Mouse (Mus musculus) heart, postnatal 0 days (tissue): ENCODE results near the gene Ppp4r3b. TPM values are rescaled to one million over a fixed set of nuclear protein-coding genes. Genes with fewer than 3 reads are reported as not detected.

Experiments used
- ATAC-seq: fragments of 200-750 bp; cut with Nextera tagmentation; 2 replicates; pipeline ENCODE4 v1.8.0; 2017; ENCODE audit warnings: low read depth, moderate number of reproducible peaks, moderate library complexity; ENCODE audit not compliant: insufficient read depth
- DNase-seq: peaks from one replicate; pipeline ENCODE4 v3.0.0-alpha.2; 2016; ENCODE audit warnings: low spot score
- H3K27ac ChIP-seq: fragments of 300-500 bp; sonication (generic); 2 replicates; pipeline ENCODE4 v1.5.1; 2014; ENCODE audit warnings: low read depth, mild to moderate bottlenecking
- H3K27me3 ChIP-seq: fragments of 300-500 bp; sonication (generic); 2 replicates; pipeline ENCODE4 v1.6.1; 2014; ENCODE audit warnings: low read length, mixed read lengths; ENCODE audit not compliant: control insufficient read depth, insufficient read depth
- H3K36me3 ChIP-seq: fragments of 300-500 bp; sonication (generic); replicated peaks from 2 replicates; pipeline ENCODE4 v1.6.1; 2014; ENCODE audit warnings: low read length, mixed read lengths; ENCODE audit not compliant: control insufficient read depth, insufficient read depth
- H3K4me1 ChIP-seq: fragments of 300-500 bp; sonication (generic); 2 replicates; pipeline ENCODE4 v1.6.1; 2014; ENCODE audit warnings: antibody characterized with exemption; ENCODE audit not compliant: control insufficient read depth, insufficient read depth
- H3K4me2 ChIP-seq: fragments of 300-500 bp; sonication (generic); 2 replicates; pipeline ENCODE4 v1.6.1; 2014; ENCODE audit warnings: low read depth, mild to moderate bottlenecking, low read length, moderate library complexity
- H3K4me3 ChIP-seq: fragments of 300-500 bp; sonication (generic); 2 replicates; pipeline ENCODE4 v1.5.1; 2014; ENCODE audit warnings: low read depth, low read length
- H3K9ac ChIP-seq: fragments of 300-500 bp; sonication (generic); replicated peaks from 2 replicates; pipeline ENCODE4 v1.6.1; 2014; ENCODE audit warnings: low read depth, low read length, mixed read lengths
- H3K9me3 ChIP-seq: fragments of 300-500 bp; sonication (generic); replicated peaks from 2 replicates; pipeline ENCODE4 v1.6.1; 2016; ENCODE audit warnings: low read length; ENCODE audit not compliant: control insufficient read depth
- CTCF ChIP-seq: IDR thresholded peaks from 2 replicates; pipeline ENCODE4 v1.5.1; 2016; ENCODE audit warnings: antibody characterized with exemption, control low read depth, low read depth
- EP300 ChIP-seq: IDR thresholded peaks from 2 replicates; pipeline ENCODE4 v1.6.1; 2016; ENCODE audit warnings: antibody characterized with exemption, low read depth
- WGBS: fragments of 180-500 bp; shearing (Covaris S2); extraction: QIAGEN DNeasy Blood & Tissue Kit; methylation state at CpG from one replicate; pipeline ENCODE4 v1.1.7; 2014; 5-methylcytosine and 5-hydroxymethylcytosine counted together
- polyA plus RNA-seq: library from polyadenylated mRNA; unstranded; fragments of >200 nt; fragmentation: Nextera tagmentation; extraction: Ambion mirVana; gene quantifications from 2 replicates; pipeline ENCODE4 v1.2.1, GENCODE M21; 2015
- total RNA-seq: library from RNA; depleted of rRNA; stranded (reverse); fragments of >200 nt; gene quantifications from 2 replicates; pipeline ENCODE4 v1.2.3, GENCODE M21; 2014; ENCODE audit warnings: low replicate concordance

Ppp4r3b gene
- total and polyA plus RNA-seq, 2 experiments from 2014 or later = 18.7 to 31.9 TPM

DNA sequence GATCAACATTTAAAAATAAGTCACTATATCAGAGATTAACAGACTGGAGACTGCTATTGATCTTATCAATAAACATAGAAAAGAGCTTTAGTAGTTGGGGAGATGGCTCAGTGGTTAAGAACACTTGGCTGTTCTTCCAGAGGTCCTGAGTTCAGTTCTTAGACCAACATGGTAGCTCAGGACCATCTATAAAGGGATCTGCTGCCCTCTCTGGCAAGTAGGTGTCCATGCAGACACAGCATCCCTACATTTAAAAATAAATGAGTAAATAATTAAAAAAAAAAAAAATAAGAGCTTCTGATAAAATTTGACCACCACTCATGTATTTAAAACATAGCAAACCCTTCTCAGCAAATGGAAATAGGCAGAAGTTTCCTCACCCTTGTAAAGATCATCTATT is 65.4 kb downstream of the Ppp4r3b start:
- H3K4me1 ChIP-seq = no peaks in the 10 kb centered on the region
- H3K4me3 ChIP-seq = no peak overlapping the region
- H3K27ac ChIP-seq = no peak overlapping the region
- H3K9ac ChIP-seq = no peak overlapping the region
- TF ChIP-seq EP300 (no peak), CTCF (no peak)
- H3K36me3 ChIP-seq = peaks cover 16% of the 10 kb centered on the region
- H3K4me2 ChIP-seq = no peak overlapping the region
- no peaks in the 10 kb centered on the region for H3K9me3 ChIP-seq
- DNase-seq = no peak
- no peak for ATAC-seq
- no peaks in the 10 kb centered on the region for H3K27me3 ChIP-seq

DNA sequence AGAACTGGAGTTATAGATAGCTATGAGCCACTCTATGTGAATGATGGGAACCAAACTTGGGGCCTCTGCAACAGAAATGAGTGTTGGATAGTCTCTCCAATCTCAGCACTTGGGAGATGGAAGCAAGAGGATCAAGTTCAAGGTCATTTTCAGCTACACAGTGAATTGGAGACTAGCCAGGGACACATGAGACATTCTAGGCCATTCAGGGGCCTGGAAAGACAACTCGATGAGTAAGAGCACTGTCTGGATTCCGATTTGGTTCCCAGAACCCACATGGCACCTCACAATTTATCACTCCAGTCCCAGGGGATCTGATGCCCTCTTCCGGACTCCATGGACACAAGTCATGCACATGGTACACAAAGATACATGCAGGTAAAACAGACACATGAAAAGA is 65.9 kb downstream of the Ppp4r3b start:
- no peaks in the 10 kb centered on the region for H3K4me1 ChIP-seq
- no peak overlapping the region for H3K27ac ChIP-seq
- no peak overlapping the region for H3K4me2 ChIP-seq
- DNase-seq = no peak
- no peak for TF ChIP-seq EP300
- 59% methylated on average over 3 of the region's 3 CpGs for WGBS
- no peak overlapping the region for H3K4me3 ChIP-seq
- no peaks in the 10 kb centered on the region for H3K27me3 ChIP-seq
- H3K36me3 ChIP-seq = peaks cover 11% of the 10 kb centered on the region
- no peaks in the 10 kb centered on the region for H3K9me3 ChIP-seq
- ATAC-seq = no peak
- no peak overlapping the region for H3K9ac ChIP-seq

DNA sequence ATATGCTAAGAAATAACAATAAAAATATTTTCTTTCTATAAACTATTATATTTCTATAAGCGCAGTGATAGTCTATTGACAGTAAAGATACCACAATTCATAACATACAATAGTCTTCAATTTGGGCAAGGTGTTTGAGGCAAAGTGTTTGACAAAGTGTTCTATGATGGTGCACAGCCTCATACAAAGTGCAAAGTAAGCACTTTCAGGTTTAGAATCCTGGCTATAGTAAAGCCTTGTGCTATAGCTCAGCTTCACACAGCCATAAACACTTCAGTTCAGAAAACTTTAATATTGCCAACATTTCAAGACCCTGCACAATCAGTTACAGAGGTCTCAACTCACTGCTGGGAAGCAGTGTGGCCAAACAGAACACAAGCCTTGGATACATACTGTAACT is 66.7 kb downstream of the Ppp4r3b start:
- Histone ChIP-seq H3K4me1 (no peaks in the 10 kb centered on the region), H3K4me3 (no peak overlapping the region), H3K27ac (no peak overlapping the region), H3K27me3 (no peaks in the 10 kb centered on the region), H3K9me3 (no peaks in the 10 kb centered on the region), H3K36me3 (peaks cover 10% of the 10 kb centered on the region), H3K4me2 (no peak overlapping the region), H3K9ac (no peak overlapping the region)
- DNase-seq = no peak
- TF ChIP-seq EP300 (no peak), CTCF (no peak)
- 84% methylated on average over 1 of the region's 1 CpGs for whole genome bisulfite sequencing
- no peak for ATAC-seq

- Histone ChIP-seq H3K9ac (no peak overlapping the region), H3K4me2 (no peak overlapping the region), H3K4me1 (peaks cover 11% of the 10 kb centered on the region), H3K36me3 (peaks cover 10% of the 10 kb centered on the region), H3K9me3 (no peaks in the 10 kb centered on the region), H3K27me3 (no peaks in the 10 kb centered on the region), H3K27ac (no peak overlapping the region), H3K4me3 (no peak overlapping the region)
- no peak for ATAC-seq
- DNase-seq = no peak
- 63% methylated on average over 4 of the region's 4 CpGs for WGBS
- TF ChIP-seq CTCF (no peak), EP300 (no peak)
Measured at GRCm38 (mm10) chr11:29241961-29242360, 69.3 kb downstream of the Ppp4r3b start.

GRCm38 (mm10) chr11:29245988-29246387 is 73.3 kb downstream of the Ppp4r3b start:
- no peak for TF ChIP-seq EP300
- TF ChIP-seq CTCF = no peak
- peak overlapping the region; percentile 93 for H3K4me2 ChIP-seq
- ATAC-seq = no peak
- H3K36me3 ChIP-seq = peaks cover 10% of the 10 kb centered on the region
- no peak for DNase-seq
- no peak overlapping the region for H3K27ac ChIP-seq
- no peaks in the 10 kb centered on the region for H3K27me3 ChIP-seq
- no peaks in the 10 kb centered on the region for H3K9me3 ChIP-seq
- 47% methylated on average over 4 of the region's 4 CpGs for WGBS
- no peak overlapping the region for H3K9ac ChIP-seq
- H3K4me1 ChIP-seq = peaks cover 11% of the 10 kb centered on the region
- H3K4me3 ChIP-seq = peak overlapping the region; percentile 98

- under 1% methylated on average over 53 of the region's 53 CpGs for WGBS
- Histone ChIP-seq H3K27me3 (no peaks in the 10 kb centered on the region), H3K27ac (peak within 1 kb of the TSS; percentile 61), H3K4me3 (peak within 1 kb of the TSS; percentile 98), H3K9me3 (no peaks in the 10 kb centered on the region), H3K9ac (peak within 1 kb of the TSS; percentile 74), H3K4me2 (peak within 1 kb of the TSS; percentile 93), H3K36me3 (peaks cover 7% of the 10 kb centered on the region), H3K4me1 (peaks cover 11% of the 10 kb centered on the region)
- no peak for TF ChIP-seq CTCF
- peak; percentile 18 for TF ChIP-seq EP300
- peak; percentile 97 for DNase-seq
- peak; percentile 100 for ATAC-seq
Measured at GRCm38 (mm10) chr11:29246883-29247650, 74.4 kb downstream of the Ppp4r3b start, which contains the start of gene Cfap36. TSS of gene Cfap36 (minus strand) at chr11:29247409.
